Mouse (Mus musculus) erythroblast, adult 5-6 weeks (primary cell): ENCODE results near the gene Hydin. TPM values are rescaled to one million over a fixed set of nuclear protein-coding genes. Genes with fewer than 3 reads are reported as not detected.
"Not testable (repeated sequence)": the region's sequence is repeated elsewhere in the genome, so short reads cannot be mapped to it uniquely, and the experiment has no call there.

ENCODE experiments used
- ATAC-seq: replicated peaks from 2 replicates; pipeline ENCODE4 v1.8.0; 2016; ENCODE audit warnings: moderate number of reproducible peaks, mild to moderate bottlenecking, moderate TSS enrichment, inconsistent platforms; ENCODE audit not compliant: poor library complexity, low FRiP score, severe bottlenecking
- total RNA-seq, 2 experiments: library from RNA; stranded (forward) in 1 of 2; stranded (reverse) in 1 of 2; fragments of 150-400 nt in 1 of 2; fragments of 200-764, 138-1000 nt in 1 of 2; gene quantifications; 2 replicates each; pipeline versions ENCODE4 v1.2.3 to v1.2.4; 2015 to 2017; ENCODE audit warnings: low replicate concordance in 2 of 2

Gene Hydin
- total RNA-seq, 2 experiments from 2014 or later, result 0.09 to 0.19 TPM

- no peak for ATAC-seq
Observed at GRCm38 (mm10) chr8:110500253-110500652, 233.5 kb downstream of the Hydin start.

- ATAC-seq, result no peak
Observed at GRCm38 (mm10) chr8:110500661-110501060, 233.9 kb downstream of the Hydin start.

GRCm38 (mm10) chr8:110501330-110501729 is 234.6 kb downstream of the Hydin start:
- ATAC-seq, result no peak

GRCm38 (mm10) chr8:110502880-110503279 is 236.1 kb downstream of the Hydin start:
- no peak for ATAC-seq

- ATAC-seq, result no peak
Observed at GRCm38 (mm10) chr8:110508766-110509165, 242.0 kb downstream of the Hydin start.

- no peak for ATAC-seq
Observed at GRCm38 (mm10) chr8:110519790-110520189, 253.0 kb downstream of the Hydin start.

GRCm38 (mm10) chr8:110521851-110522250 is 255.1 kb downstream of the Hydin start:
- ATAC-seq, result no peak

GRCm38 (mm10) chr8:110522495-110522894 is 255.7 kb downstream of the Hydin start:
- ATAC-seq, result not testable (repeated sequence)

- ATAC-seq, result no peak
Observed at GRCm38 (mm10) chr8:110522985-110523384, 256.2 kb downstream of the Hydin start.

GRCm38 (mm10) chr8:110525229-110525628 is 258.5 kb downstream of the Hydin start:
- no peak for ATAC-seq

GRCm38 (mm10) chr8:110530008-110530762 is 263.4 kb downstream of the Hydin start:
- no peak for ATAC-seq

- no peak for ATAC-seq
Observed at GRCm38 (mm10) chr8:110533781-110534180, 267.0 kb downstream of the Hydin start.

GRCm38 (mm10) chr8:110537849-110538248 is 271.1 kb downstream of the Hydin start:
- ATAC-seq, result no peak

- ATAC-seq, result no peak
Observed at GRCm38 (mm10) chr8:110550343-110550742, 283.6 kb downstream of the Hydin start.

GRCm38 (mm10) chr8:110552111-110552510 is 285.3 kb downstream of the Hydin start:
- not testable (repeated sequence) for ATAC-seq

GRCm38 (mm10) chr8:110592641-110593040 is 325.9 kb downstream of the Hydin start:
- no peak for ATAC-seq

GRCm38 (mm10) chr8:110594164-110594563 is 327.4 kb downstream of the Hydin start:
- no peak for ATAC-seq

- no peak for ATAC-seq
Observed at GRCm38 (mm10) chr8:110604556-110604955, 337.8 kb downstream of the Hydin start.

GRCm38 (mm10) chr8:110605401-110606015 is 338.7 kb downstream of the Hydin start:
- ATAC-seq, result no peak

GRCm38 (mm10) chr8:110615730-110616129 is 349.0 kb downstream of the Hydin start:
- ATAC-seq, result no peak

- no peak for ATAC-seq
Observed at GRCm38 (mm10) chr8:110617801-110618358, 351.1 kb downstream of the Hydin start.
